Mouse (Mus musculus) ES-E14 (cell line): ENCODE results near the gene Ptgir.

Source experiments
- CHD2 ChIP-seq: IDR thresholded peaks from 2 replicates; pipeline ENCODE4 v1.6.1; 2014; ENCODE audit warnings: mild to moderate bottlenecking, low read depth, low read length, inconsistent platforms
- HCFC1 ChIP-seq: IDR thresholded peaks from 2 replicates; pipeline ENCODE4 v1.6.1; 2012; ENCODE audit warnings: low read length, inconsistent platforms, borderline replicate concordance; ENCODE audit not compliant: insufficient read depth
- MAFK ChIP-seq: IDR thresholded peaks from 2 replicates; pipeline ENCODE4 v1.6.1; 2014; ENCODE audit warnings: mild to moderate bottlenecking, low read depth, low read length, inconsistent platforms; ENCODE audit not compliant: insufficient read depth
- ZC3H11A ChIP-seq: IDR thresholded peaks from 2 replicates; pipeline ENCODE4 v1.6.1; 2012; ENCODE audit warnings: low read depth, mild to moderate bottlenecking, inconsistent platforms, low read length, borderline replicate concordance
- ZNF384 ChIP-seq: IDR thresholded peaks from 2 replicates; pipeline ENCODE4 v1.6.1; 2012; ENCODE audit warnings: low read depth, low read length, inconsistent platforms

GRCm38 (mm10) chr7:16869497-16869896 is 36.8 kb upstream of the Ptgir start:
- TF ChIP-seq ZNF384: no peak
- TF ChIP-seq ZC3H11A: no peak
- peak; percentile 93 for TF ChIP-seq CHD2
- TF ChIP-seq MAFK: no peak
- no peak for TF ChIP-seq HCFC1
